8 mouse cellular contexts compared by ENCODE assay signal in the genomic region with DNA sequence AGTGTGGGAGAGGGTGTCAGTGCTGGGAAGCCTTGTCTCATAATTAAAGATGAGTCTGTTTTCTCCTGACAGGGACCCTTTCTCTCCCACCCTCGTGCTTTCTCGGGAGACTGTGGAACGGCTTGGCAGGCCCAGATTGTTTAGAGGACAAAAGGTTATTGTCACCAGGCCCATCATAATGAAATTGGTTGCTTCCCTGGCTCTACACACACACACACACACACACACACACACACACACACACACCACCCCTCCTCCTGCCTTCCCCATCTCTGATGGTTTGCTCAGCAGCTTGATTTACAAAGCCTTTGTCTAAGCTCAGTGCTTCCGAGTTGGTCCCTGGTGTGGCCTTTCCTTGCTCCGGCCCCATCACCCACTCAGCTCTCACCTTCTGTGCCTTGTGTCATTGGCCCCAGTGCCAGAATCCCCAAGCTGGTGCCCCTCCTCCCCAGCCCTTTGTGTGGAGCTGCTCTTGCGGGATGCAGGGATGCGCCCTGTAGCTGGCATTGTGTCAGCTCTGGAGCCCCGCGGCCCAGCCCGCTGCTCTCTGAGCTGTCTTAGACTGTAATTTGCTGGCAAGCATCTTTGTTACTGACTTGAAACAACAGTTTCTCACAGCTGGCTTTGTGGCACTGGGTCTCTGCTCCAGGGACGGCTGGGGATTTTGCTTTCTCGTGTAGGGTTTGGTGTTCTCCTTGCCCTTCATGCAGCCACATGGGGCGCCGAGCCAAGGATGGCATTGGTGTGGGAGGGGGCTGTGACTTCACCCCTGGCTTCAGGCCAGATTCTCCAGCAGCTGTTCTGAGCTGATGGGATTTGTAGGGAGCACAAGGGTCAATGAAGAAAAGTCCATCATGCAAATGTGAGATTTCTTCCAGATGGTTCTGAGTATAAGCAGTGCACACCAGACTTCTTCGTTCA.
A peak's percentile ranks its signal among the peaks of the same experiment; 100 is the strongest.
DNase-seq lines count a peak whose midpoint lies in the region; ATAC-seq lines count a peak whose summit lies in the region.

No protein-coding gene starts in this region.

- DNase-seq in 3134 (ENCODE audit: extremely low read depth, insufficient read length, low spot score) = peak; percentile 36
- peak; percentile 96 for DNase-seq in brain, adult 2 months (ENCODE audit: low read depth, low spot score)
- peak; percentile 45 for DNase-seq in fibroblast of lung, adult 2 months (ENCODE audit: low read depth)
- peak; percentile 99 for DNase-seq in retina, postnatal 1 day
- no peak for DNase-seq in thymus, postnatal 4 days

- H3K9me3 ChIP-seq in heart, embryonic 12.5 days (replicated peaks) = no peaks in the 10 kb centered on the region
- no peaks in the 10 kb centered on the region for H3K9me3 ChIP-seq in kidney, embryonic 15.5 days (replicated peaks)
- H3K9me3 ChIP-seq in limb, embryonic 12.5 days = no peaks in the 10 kb centered on the region

- H3K4me1 ChIP-seq in heart, embryonic 12.5 days (replicated peaks) = peaks cover 36% of the 10 kb centered on the region
- H3K4me1 ChIP-seq in kidney, embryonic 15.5 days = peaks cover 77% of the 10 kb centered on the region
- peaks cover 75% of the 10 kb centered on the region for H3K4me1 ChIP-seq in limb, embryonic 12.5 days (replicated peaks)

- peak overlapping the region; percentile 65 for H3K27ac ChIP-seq in heart, embryonic 12.5 days (ENCODE audit: poor library complexity, severe bottlenecking)
- peak overlapping the region; percentile 92 for H3K27ac ChIP-seq in kidney, embryonic 15.5 days
- H3K27ac ChIP-seq in limb, embryonic 12.5 days = peak overlapping the region; percentile 75

- WGBS in heart, embryonic 12.5 days = 28% methylated on average over 15 of the region's 15 CpGs
- WGBS in kidney, embryonic 15.5 days = 10% methylated on average over 15 of the region's 15 CpGs
- 32% methylated on average over 15 of the region's 15 CpGs for WGBS in limb, embryonic 12.5 days

- H3K4me2 ChIP-seq in heart, embryonic 12.5 days = peak overlapping the region; percentile 38
- H3K4me2 ChIP-seq in kidney, embryonic 15.5 days = peak overlapping the region; percentile 38; the same call in 1 of the 2 replicates
- H3K4me2 ChIP-seq in limb, embryonic 12.5 days = peak overlapping the region; percentile 18; the same call in 1 of the 2 replicates

- peak overlapping the region; percentile 47; the same call in 1 of the 2 replicates for H3K9ac ChIP-seq in heart, embryonic 12.5 days
- H3K9ac ChIP-seq in kidney, embryonic 15.5 days = peak overlapping the region; percentile 27; the same call in 1 of the 2 replicates
- H3K9ac ChIP-seq in limb, embryonic 12.5 days (replicated peaks) = peak overlapping the region; percentile 51; the same call in 1 of the 2 replicates

- peak; percentile 37; the same call in 1 of the 2 replicates for ATAC-seq in heart, embryonic 12.5 days (ENCODE audit: insufficient number of reproducible peaks, low FRiP score)
- peak; percentile 34 for ATAC-seq in kidney, embryonic 15.5 days (replicated peaks; ENCODE audit: low FRiP score)
- ATAC-seq in limb, embryonic 12.5 days (ENCODE audit: insufficient number of reproducible peaks, insufficient read depth, low FRiP score, low TSS enrichment, low read depth) = peak; percentile 11; the same call in 1 of the 2 replicates

- no peak overlapping the region for H3K4me3 ChIP-seq in heart, embryonic 12.5 days
- H3K4me3 ChIP-seq in kidney, embryonic 15.5 days (replicated peaks) = no peak overlapping the region
- no peak overlapping the region for H3K4me3 ChIP-seq in limb, embryonic 12.5 days (replicated peaks)

- H3K27me3 ChIP-seq in heart, embryonic 12.5 days (replicated peaks) = no peaks in the 10 kb centered on the region
- H3K27me3 ChIP-seq in kidney, embryonic 15.5 days = no peaks in the 10 kb centered on the region
- H3K27me3 ChIP-seq in limb, embryonic 12.5 days = no peaks in the 10 kb centered on the region

- no peaks in the 10 kb centered on the region for H3K36me3 ChIP-seq in heart, embryonic 12.5 days
- peaks cover 5% of the 10 kb centered on the region; the same call in 1 of the 2 replicates for H3K36me3 ChIP-seq in kidney, embryonic 15.5 days
- H3K36me3 ChIP-seq in limb, embryonic 12.5 days = no peaks in the 10 kb centered on the region
